Mouse (Mus musculus) heart, embryonic 14.5 days (tissue): Measurements from ENCODE around the gene Iqcn. TPM values are rescaled to one million over a fixed set of nuclear protein-coding genes. Genes with fewer than 3 reads are reported as not detected.

ENCODE experiments used
- ATAC-seq: fragments of 200-750 bp; cut with Nextera tagmentation; 2 replicates; pipeline ENCODE4 v1.8.0; 2017; ENCODE audit warnings: low read depth, moderate TSS enrichment; ENCODE audit not compliant: insufficient number of reproducible peaks, insufficient read depth, low FRiP score
- H3K27ac ChIP-seq, 2 experiments: fragments of 200-500 bp in 1 of 2; fragments of 300-500 bp in 1 of 2; sonication (generic) in 1 of 2; replicated peaks in 1 of 2; 2 replicates each; pipeline ENCODE4 v1.5.1; 2012 to 2014; ENCODE audit warnings: low read depth in 2 of 2, low read length in 2 of 2, control low read depth in 1 of 2, mild to moderate bottlenecking in 1 of 2, mixed read lengths in 1 of 2; ENCODE audit not compliant: control insufficient read depth in 1 of 2, insufficient read depth in 1 of 2
- H3K27me3 ChIP-seq: fragments of 300-500 bp; sonication (generic); 2 replicates; pipeline ENCODE4 v1.6.1; 2014; ENCODE audit warnings: mild to moderate bottlenecking, low read length, control low read depth; ENCODE audit not compliant: control insufficient read depth, insufficient read depth
- H3K36me3 ChIP-seq: fragments of 300-500 bp; sonication (generic); 2 replicates; pipeline ENCODE4 v1.6.1; 2014; ENCODE audit warnings: mild to moderate bottlenecking, control low read depth, low read length, mixed read lengths; ENCODE audit not compliant: control insufficient read depth, insufficient read depth
- H3K4me1 ChIP-seq, 2 experiments: fragments of 200-500 bp in 1 of 2; fragments of 300-500 bp in 1 of 2; sonication (generic) in 1 of 2; 2 replicates each; pipeline ENCODE4 v1.6.1; 2012 to 2014; ENCODE audit warnings: low read length in 2 of 2, control low read depth in 1 of 2, mixed read lengths in 1 of 2; ENCODE audit not compliant: control insufficient read depth in 2 of 2, insufficient read depth in 2 of 2
- H3K4me2 ChIP-seq: fragments of 300-500 bp; sonication (generic); 2 replicates; pipeline ENCODE4 v1.6.1; 2014; ENCODE audit warnings: mild to moderate bottlenecking, low read length
- H3K4me3 ChIP-seq, 2 experiments: fragments of 200-500 bp in 1 of 2; fragments of 300-500 bp in 1 of 2; sonication (generic) in 1 of 2; 2 replicates each; pipeline ENCODE4 v1.5.1; 2012 to 2014; ENCODE audit warnings: low read length in 2 of 2, mild to moderate bottlenecking in 2 of 2, control low read depth in 1 of 2, low read depth in 1 of 2, moderate library complexity in 1 of 2; ENCODE audit not compliant: control insufficient read depth in 1 of 2, insufficient read depth in 1 of 2
- H3K9ac ChIP-seq: fragments of 300-500 bp; sonication (generic); 2 replicates; pipeline ENCODE4 v1.6.1; 2014; ENCODE audit warnings: mild to moderate bottlenecking, low read length
- H3K9me3 ChIP-seq: fragments of 300-500 bp; sonication (generic); 2 replicates; pipeline ENCODE4 v1.6.1; 2016; ENCODE audit warnings: low read length, control low read depth; ENCODE audit not compliant: control insufficient read depth
- WGBS: fragments of 180-500 bp; shearing (Covaris S2); extraction: QIAGEN DNeasy Blood & Tissue Kit; methylation state at CpG from one replicate; pipeline ENCODE4 v1.1.7; 2014; 5-methylcytosine and 5-hydroxymethylcytosine counted together
- polyA plus RNA-seq: library from polyadenylated mRNA; unstranded; fragments of >200 nt; fragmentation: Nextera tagmentation; extraction: Ambion mirVana; gene quantifications from 2 replicates; pipeline ENCODE4 v1.2.1, GENCODE M21; 2014

Gene Iqcn
- not detected in 2 replicates for polyA plus RNA-seq

GRCm38 (mm10) chr8:70703287-70703686, at the start of gene Iqcn:
Gene Iqcn (plus strand): TSS chr8:70703457.
- WGBS, result 95% methylated on average over 3 of the region's 3 CpGs
- peaks cover 24% of the 10 kb centered on the region for H3K36me3 ChIP-seq
- peak within 1 kb of the TSS in 1 of 2 experiments; percentile 15; a peak in 1 of 4 replicates for H3K27ac ChIP-seq
- H3K27me3 ChIP-seq, result no peaks in the 10 kb centered on the region
- no peak within 1 kb of the TSS for H3K4me3 ChIP-seq
- H3K4me2 ChIP-seq, result no peak within 1 kb of the TSS
- H3K4me1 ChIP-seq, result peaks cover 7 to 19% of the 10 kb centered on the region in 2 experiments
- no peaks in the 10 kb centered on the region for H3K9me3 ChIP-seq
- no peak within 1 kb of the TSS for H3K9ac ChIP-seq
- ATAC-seq, result no peak

- Histone ChIP-seq H3K4me2 (no peak overlapping the region), H3K4me3 (no peak overlapping the region), H3K36me3 (peaks cover 67% of the 10 kb centered on the region), H3K9me3 (no peaks in the 10 kb centered on the region), H3K9ac (no peak overlapping the region), H3K27ac (no peak overlapping the region), H3K4me1 (peaks cover 21 to 28% of the 10 kb centered on the region in 2 experiments), H3K27me3 (no peaks in the 10 kb centered on the region)
- 65% methylated on average over 1 of the region's 1 CpGs for WGBS
- no peak for ATAC-seq
Measured at GRCm38 (mm10) chr8:70654121-70654520, 49.1 kb upstream of the Iqcn start.

GRCm38 (mm10) chr8:70655469-70655868, 47.8 kb upstream of the Iqcn start:
- Histone ChIP-seq H3K4me3 (no peak overlapping the region), H3K4me1 (peaks cover 15 to 21% of the 10 kb centered on the region in 2 experiments), H3K9ac (no peak overlapping the region), H3K36me3 (peaks cover 59% of the 10 kb centered on the region), H3K27me3 (no peaks in the 10 kb centered on the region), H3K9me3 (no peaks in the 10 kb centered on the region), H3K4me2 (no peak overlapping the region), H3K27ac (no peak overlapping the region)
- 63% methylated on average over 2 of the region's 2 CpGs for WGBS
- no peak for ATAC-seq

GRCm38 (mm10) chr8:70656193-70656790, 47.0 kb upstream of the Iqcn start:
- no peak for ATAC-seq
- Histone ChIP-seq H3K9me3 (no peaks in the 10 kb centered on the region), H3K9ac (no peak overlapping the region), H3K27me3 (no peaks in the 10 kb centered on the region), H3K4me3 (no peak overlapping the region), H3K27ac (no peak overlapping the region), H3K36me3 (peaks cover 51% of the 10 kb centered on the region), H3K4me1 (peaks cover 15 to 23% of the 10 kb centered on the region in 2 experiments), H3K4me2 (no peak overlapping the region)
- 74% methylated on average over 13 of the region's 13 CpGs for WGBS

GRCm38 (mm10) chr8:70657214-70657613, 46.0 kb upstream of the Iqcn start:
- ATAC-seq, result no peak
- 98% methylated on average over 3 of the region's 3 CpGs for WGBS
- no peak overlapping the region for H3K4me3 ChIP-seq
- H3K9me3 ChIP-seq, result no peaks in the 10 kb centered on the region
- no peak overlapping the region for H3K9ac ChIP-seq
- no peak overlapping the region for H3K27ac ChIP-seq
- H3K4me2 ChIP-seq, result peak overlapping the region; percentile 95; the same call in 1 of the 2 replicates
- no peaks in the 10 kb centered on the region for H3K27me3 ChIP-seq
- H3K4me1 ChIP-seq, result peaks cover 15 to 23% of the 10 kb centered on the region in 2 experiments
- H3K36me3 ChIP-seq, result peaks cover 42% of the 10 kb centered on the region

- no peak for ATAC-seq
- Histone ChIP-seq H3K27me3 (no peaks in the 10 kb centered on the region), H3K9ac (peak overlapping the region; percentile 95), H3K4me3 (0 out of 4 replicates have a peak overlapping the region, but pooled peaks of 1 of the 2 experiments have one; percentile 88), H3K4me2 (peak overlapping the region; percentile 95), H3K36me3 (peaks cover 37% of the 10 kb centered on the region), H3K9me3 (no peaks in the 10 kb centered on the region), H3K4me1 (peaks cover 15 to 23% of the 10 kb centered on the region in 2 experiments), H3K27ac (no peak overlapping the region)
- 76% methylated on average over 2 of the region's 2 CpGs for WGBS
Measured at GRCm38 (mm10) chr8:70657739-70658138, 45.5 kb upstream of the Iqcn start.

GRCm38 (mm10) chr8:70658897-70659603, 44.2 kb upstream of the Iqcn start:
- under 1% methylated on average over 31 of the region's 31 CpGs for WGBS
- Histone ChIP-seq H3K4me1 (peaks cover 15 to 23% of the 10 kb centered on the region in 2 experiments), H3K4me2 (peak overlapping the region; percentile 95), H3K27me3 (no peaks in the 10 kb centered on the region), H3K27ac (peak overlapping the region; percentile 82 to 89), H3K4me3 (peak overlapping the region; percentile 88 to 89), H3K36me3 (peaks cover 34% of the 10 kb centered on the region), H3K9ac (peak overlapping the region; percentile 95), H3K9me3 (no peaks in the 10 kb centered on the region)
- ATAC-seq, result peak; percentile 61
